Mouse (Mus musculus): ENCODE measurements at regions not wholly inside any gene's neighbourhood (a gene's known extent, or its start where the extent isn't known, plus 50 kb on each side); places are given as distances from the start of the nearest gene placed in this dataset.

DNA sequence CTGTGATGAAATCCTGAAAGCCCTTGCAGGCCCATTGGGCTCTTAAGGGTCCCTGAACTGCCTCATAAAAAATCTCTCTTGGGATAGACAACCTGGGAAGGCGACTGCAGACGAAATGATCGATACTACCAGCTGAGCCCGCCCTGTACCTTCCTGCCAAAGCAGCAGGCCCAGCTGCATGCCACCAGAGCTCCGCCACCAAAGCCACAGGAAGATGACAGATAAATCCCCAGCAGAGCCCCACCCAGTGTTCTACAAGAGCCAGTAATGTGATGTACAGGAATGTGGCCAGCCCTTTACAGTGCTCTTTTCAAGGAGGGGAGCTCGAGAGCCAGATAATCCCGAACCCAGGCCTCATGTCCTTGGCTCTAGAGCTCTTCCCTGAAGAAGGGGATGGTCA lies 183.7 kb upstream of the Prok2 start:
- no peak for TF ChIP-seq ZNF384 (IDR thresholded peaks at IDR 0.05; ENCODE audit: low read depth, low read length)
- TF ChIP-seq ZC3H11A (IDR thresholded peaks at IDR 0.05; ENCODE audit: borderline replicate concordance, low read depth, low read length): no peak
- TF ChIP-seq HCFC1 (IDR thresholded peaks at IDR 0.05; ENCODE audit: borderline replicate concordance, insufficient read depth, low read length): no peak
- TF ChIP-seq MAFK (IDR thresholded peaks at IDR 0.05; ENCODE audit: insufficient read depth, low read depth, low read length): no peak
- no peak for TF ChIP-seq CHD2 (IDR thresholded peaks at IDR 0.05; ENCODE audit: low read depth, low read length)
